Mouse (Mus musculus) intestine, postnatal 0 days (tissue): Measurements from ENCODE around the gene Hspb2. TPM values are rescaled to one million over a fixed set of nuclear protein-coding genes. Genes with fewer than 3 reads are reported as not detected.

Experiments
- ATAC-seq: fragments of 200-750 bp; cut with Nextera tagmentation; 2 replicates; pipeline ENCODE4 v1.8.0; 2017; ENCODE audit warnings: mild to moderate bottlenecking, moderate TSS enrichment, moderate library complexity
- H3K27ac ChIP-seq: fragments of 300-500 bp; sonication (generic); 2 replicates; pipeline ENCODE4 v1.5.1; 2014; ENCODE audit warnings: mild to moderate bottlenecking, low read depth, low read length, moderate library complexity
- H3K27me3 ChIP-seq: fragments of 300-500 bp; sonication (generic); replicated peaks from 2 replicates; pipeline ENCODE4 v1.6.1; 2014; ENCODE audit warnings: low read length, mixed read lengths; ENCODE audit not compliant: control insufficient read depth, insufficient read depth
- H3K36me3 ChIP-seq: fragments of 300-500 bp; sonication (generic); 2 replicates; pipeline ENCODE4 v1.6.1; 2014; ENCODE audit warnings: mild to moderate bottlenecking, moderate library complexity; ENCODE audit not compliant: control insufficient read depth, insufficient read depth
- H3K4me1 ChIP-seq: fragments of 300-500 bp; sonication (generic); replicated peaks from 2 replicates; pipeline ENCODE4 v1.6.1; 2014; ENCODE audit warnings: antibody characterized with exemption, low read length, mixed read lengths; ENCODE audit not compliant: control insufficient read depth, insufficient read depth
- H3K4me2 ChIP-seq: fragments of 300-500 bp; sonication (generic); replicated peaks from 2 replicates; pipeline ENCODE4 v1.6.1; 2014; ENCODE audit warnings: low read depth, mild to moderate bottlenecking, moderate library complexity
- H3K4me3 ChIP-seq: fragments of 300-500 bp; sonication (generic); 2 replicates; pipeline ENCODE4 v1.5.1; 2014; ENCODE audit warnings: low read depth, low read length
- H3K9ac ChIP-seq: fragments of 300-500 bp; sonication (generic); 2 replicates; pipeline ENCODE4 v1.6.1; 2014; ENCODE audit warnings: mild to moderate bottlenecking, low read depth, low read length
- H3K9me3 ChIP-seq: fragments of 300-500 bp; sonication (generic); 2 replicates; pipeline ENCODE4 v1.6.1; 2016; ENCODE audit warnings: mixed run types; ENCODE audit not compliant: control insufficient read depth
- CTCF ChIP-seq: sonication (generic); IDR thresholded peaks from 2 replicates; pipeline ENCODE4 v1.5.1; 2016; ENCODE audit warnings: low read depth, mild to moderate bottlenecking, control low read depth, antibody characterized with exemption, moderate library complexity
- WGBS: fragments of 180-500 bp; shearing (Covaris S2); extraction: QIAGEN DNeasy Blood & Tissue Kit; methylation state at CpG from one replicate; pipeline ENCODE4 v1.1.7; 2014; 5-methylcytosine and 5-hydroxymethylcytosine counted together
- polyA plus RNA-seq: library from polyadenylated mRNA; unstranded; fragments of >200 nt; fragmentation: Nextera tagmentation; extraction: Ambion mirVana; gene quantifications from 2 replicates; pipeline ENCODE4 v1.2.1, GENCODE M21; 2015

Gene Hspb2
- polyA plus RNA-seq, 1 experiment from 2014 or later: 10.3 TPM

- peak overlapping the region; percentile 96 for H3K4me2 ChIP-seq
- H3K27me3 ChIP-seq: no peaks in the 10 kb centered on the region
- 28% methylated on average over 11 of the region's 11 CpGs for WGBS
- H3K36me3 ChIP-seq: peaks cover 19% of the 10 kb centered on the region
- no peak for TF ChIP-seq CTCF
- H3K4me1 ChIP-seq: 0 out of 2 replicates have a peak, but pooled peaks cover 4% of the 10 kb centered on the region
- H3K9ac ChIP-seq: no peak overlapping the region
- no peaks in the 10 kb centered on the region for H3K9me3 ChIP-seq
- peak; percentile 63 for ATAC-seq
- peak overlapping the region; percentile 89 for H3K4me3 ChIP-seq
- H3K27ac ChIP-seq: peak overlapping the region; percentile 88; the same call in 1 of the 2 replicates
These were observed 24.1 kb upstream of the Hspb2 start for GRCm38 (mm10) chr9:50776162-50776760.

- WGBS: under 1% methylated on average over 27 of the region's 30 CpGs
- Histone ChIP-seq H3K9ac (peak overlapping the region; percentile 84), H3K27me3 (no peaks in the 10 kb centered on the region), H3K27ac (peak overlapping the region; percentile 88), H3K4me1 (0 out of 2 replicates have a peak, but pooled peaks cover 4% of the 10 kb centered on the region), H3K9me3 (no peaks in the 10 kb centered on the region), H3K4me3 (peak overlapping the region; percentile 89), H3K4me2 (peak overlapping the region; percentile 96), H3K36me3 (peaks cover 21% of the 10 kb centered on the region)
- ATAC-seq: peak; percentile 29
- TF ChIP-seq CTCF: no peak
These were observed 23.5 kb upstream of the Hspb2 start for GRCm38 (mm10) chr9:50775662-50776126.

GRCm38 (mm10) chr9:50774991-50775612 is 22.9 kb upstream of the Hspb2 start, which contains the start of the genes Alg9 and 1110032A03Rik:
TSS of gene Alg9 (plus strand) at chr9:50775019.
TSS of gene 1110032A03Rik (minus strand) at chr9:50775520.
- WGBS: under 1% methylated on average over 51 of the region's 51 CpGs
- Histone ChIP-seq H3K4me3 (peak within 1 kb of the TSS; percentile 89), H3K4me2 (peak within 1 kb of the TSS; percentile 96), H3K9ac (peak within 1 kb of the TSS; percentile 84), H3K9me3 (no peaks in the 10 kb centered on the region), H3K27ac (peak within 1 kb of the TSS; percentile 88), H3K27me3 (no peaks in the 10 kb centered on the region), H3K36me3 (peaks cover 18% of the 10 kb centered on the region), H3K4me1 (0 out of 2 replicates have a peak, but pooled peaks cover 4% of the 10 kb centered on the region)
- peak; percentile 48; the same call in 1 of the 2 replicates for ATAC-seq
- TF ChIP-seq CTCF: no peak

DNA sequence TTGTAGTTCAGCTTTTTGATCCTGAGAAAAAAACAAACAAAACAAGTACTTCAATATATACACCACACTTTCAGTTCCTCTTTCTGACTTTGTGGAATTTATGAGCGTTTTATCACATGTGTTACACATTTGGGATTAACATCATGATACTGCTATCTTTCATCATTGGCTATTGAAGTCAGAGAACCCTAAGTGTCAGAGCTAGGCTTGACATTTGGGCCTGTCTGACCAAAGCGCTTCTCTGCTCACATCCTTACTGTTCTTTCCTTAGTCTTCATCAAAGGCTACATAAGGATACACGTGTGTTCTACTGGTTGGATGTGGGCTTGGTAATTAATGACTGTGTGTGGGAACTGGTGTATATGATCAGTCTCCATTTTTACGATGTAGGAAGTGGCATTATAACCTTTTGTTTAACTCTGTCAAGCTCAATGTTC is 21.9 kb upstream of the Hspb2 start:
- Histone ChIP-seq H3K9ac (no peak overlapping the region), H3K36me3 (peaks cover 8% of the 10 kb centered on the region), H3K9me3 (no peaks in the 10 kb centered on the region), H3K27ac (no peak overlapping the region), H3K4me3 (peak overlapping the region; percentile 89; the same call in 1 of the 2 replicates), H3K4me2 (peak overlapping the region; percentile 96), H3K4me1 (0 out of 2 replicates have a peak, but pooled peaks cover 4% of the 10 kb centered on the region), H3K27me3 (no peaks in the 10 kb centered on the region)
- ATAC-seq: no peak
- TF ChIP-seq CTCF: no peak
- 43% methylated on average over 4 of the region's 4 CpGs for WGBS

- Histone ChIP-seq H3K27me3 (no peaks in the 10 kb centered on the region), H3K4me3 (no peak overlapping the region), H3K4me1 (0 out of 2 replicates have a peak, but pooled peaks cover 4% of the 10 kb centered on the region), H3K4me2 (no peak overlapping the region), H3K9ac (no peak overlapping the region), H3K36me3 (peaks cover 5% of the 10 kb centered on the region; the same call in 1 of the 2 replicates), H3K27ac (no peak overlapping the region), H3K9me3 (no peaks in the 10 kb centered on the region)
- 92% methylated on average over 2 of the region's 2 CpGs for WGBS
- ATAC-seq: no peak
- no peak for TF ChIP-seq CTCF
These were observed 17.9 kb upstream of the Hspb2 start for GRCm38 (mm10) chr9:50770011-50770410.
